Mouse (Mus musculus) cerebellum, adult 9-11 months (tissue): ENCODE results near the gene Cryz.
"Not testable (repeated sequence)": the region's sequence is repeated elsewhere in the genome, so short reads cannot be mapped to it uniquely, and the experiment has no call there.

Experiments used
- DNase-seq: peaks from one replicate; pipeline ENCODE4 v3.0.0; 2022

The Cryz gene

DNA sequence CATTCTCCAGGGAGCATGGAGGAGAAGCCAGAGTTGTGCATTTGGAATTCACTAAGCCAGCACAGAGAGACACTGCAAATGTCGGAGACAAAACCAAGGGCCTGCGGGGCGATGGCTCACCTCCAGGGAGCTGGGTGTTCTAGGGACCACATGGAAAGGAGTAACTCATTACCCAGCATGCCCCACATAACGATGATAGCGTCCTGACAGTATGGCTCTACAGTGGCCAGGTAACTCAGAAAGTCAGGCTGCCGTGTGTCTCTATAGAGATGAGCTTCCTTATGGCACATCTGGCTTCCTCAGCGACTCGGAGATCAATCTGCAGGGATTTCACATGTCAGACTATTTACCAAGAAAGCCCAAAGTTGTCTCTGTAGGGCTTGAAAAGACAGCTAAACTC, 18.3 kb downstream of the Cryz start:
- no peak for DNase-seq

DNA sequence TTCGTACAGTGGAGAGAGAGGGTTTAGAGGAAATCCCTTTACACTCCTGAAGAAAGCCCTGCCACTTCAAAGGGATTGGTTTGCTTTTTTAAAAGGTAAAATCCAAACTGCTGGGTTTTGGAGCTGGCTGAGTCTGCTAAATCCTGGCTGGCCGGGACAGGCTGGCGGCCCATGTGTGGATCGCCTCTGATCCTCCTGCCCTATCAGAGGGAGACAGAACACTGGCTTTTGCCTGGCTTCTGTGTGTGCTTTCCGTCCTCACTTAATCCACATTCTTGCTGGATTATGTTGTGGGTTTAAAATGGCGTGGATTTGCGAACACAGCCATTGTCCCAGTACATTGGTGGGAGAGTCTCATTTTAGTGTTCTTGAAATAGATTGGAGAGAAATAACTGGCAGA, 18.8 kb downstream of the Cryz start:
- no peak for DNase-seq

GRCm38 (mm10) chr3:154616106-154616505, 19.6 kb downstream of the Cryz start:
- no peak for DNase-seq

DNA sequence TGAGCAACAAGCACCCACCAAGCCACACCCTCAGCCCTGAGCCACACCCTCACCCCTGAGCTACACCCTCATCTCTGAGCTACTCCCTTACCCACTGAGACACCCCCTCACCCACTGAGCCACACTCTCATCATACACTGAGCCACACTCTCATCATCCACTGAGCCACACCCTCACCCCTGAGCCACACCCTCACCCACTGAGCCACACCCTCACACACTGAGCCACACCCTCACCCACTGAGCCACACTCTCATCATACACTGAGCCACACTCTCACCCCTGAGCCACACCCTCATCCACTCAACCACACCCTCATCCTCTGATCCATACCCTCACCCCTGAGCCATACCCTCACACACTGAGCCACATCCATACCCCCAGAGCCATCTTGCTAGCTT, 31.8 kb downstream of the Cryz start:
- no peak for DNase-seq

GRCm38 (mm10) chr3:154631281-154631680, 34.8 kb downstream of the Cryz start:
- not testable (repeated sequence) for DNase-seq

- DNase-seq: no peak
These were observed 36.6 kb downstream of the Cryz start for GRCm38 (mm10) chr3:154633091-154633490.

GRCm38 (mm10) chr3:154646638-154647442, 50.3 kb downstream of the Cryz start:
- DNase-seq: no peak

- DNase-seq: no peak
These were observed 50.9 kb downstream of the Cryz start for GRCm38 (mm10) chr3:154647443-154647780.

DNA sequence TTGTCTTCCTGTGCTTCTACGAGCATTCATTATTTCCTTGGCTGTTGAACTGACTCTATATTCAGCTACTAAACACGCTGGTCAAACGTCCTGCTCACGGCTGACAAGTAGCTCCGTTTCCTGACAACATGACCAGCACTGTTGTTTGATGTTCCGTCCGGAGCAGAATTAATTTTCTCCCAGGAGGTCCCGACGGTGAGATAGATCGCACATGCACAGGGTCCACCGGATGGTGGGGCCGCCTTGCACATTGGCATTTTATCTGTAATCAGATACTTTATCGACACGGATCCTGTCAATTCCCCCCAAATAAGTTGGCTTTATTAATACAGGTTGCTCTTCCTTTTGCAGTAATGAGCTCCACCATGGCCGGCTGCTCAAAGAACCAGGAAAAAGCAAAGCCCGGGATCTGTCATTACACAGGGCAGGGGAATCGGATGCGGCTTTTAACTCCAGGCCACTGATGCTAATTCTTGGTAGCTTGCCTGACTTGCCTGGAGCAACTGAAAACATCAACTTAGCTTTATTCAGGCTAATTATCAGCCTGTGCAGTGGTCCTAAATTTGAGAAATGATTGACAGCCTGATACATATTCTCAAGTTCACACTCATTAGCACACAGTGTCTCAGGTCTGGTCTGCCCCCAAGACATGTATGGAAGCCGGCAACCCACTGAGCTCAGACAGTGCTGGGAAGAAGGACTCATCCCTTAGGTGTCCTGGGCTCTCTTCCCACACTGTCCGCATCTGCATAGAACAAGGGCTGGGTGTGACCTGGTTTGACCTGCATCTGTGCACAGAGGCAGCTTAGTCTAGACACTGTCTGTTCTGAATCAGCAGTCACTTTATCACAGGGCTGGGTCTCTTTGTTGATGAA, 53.1 kb downstream of the Cryz start:
- DNase-seq: no peak

DNA sequence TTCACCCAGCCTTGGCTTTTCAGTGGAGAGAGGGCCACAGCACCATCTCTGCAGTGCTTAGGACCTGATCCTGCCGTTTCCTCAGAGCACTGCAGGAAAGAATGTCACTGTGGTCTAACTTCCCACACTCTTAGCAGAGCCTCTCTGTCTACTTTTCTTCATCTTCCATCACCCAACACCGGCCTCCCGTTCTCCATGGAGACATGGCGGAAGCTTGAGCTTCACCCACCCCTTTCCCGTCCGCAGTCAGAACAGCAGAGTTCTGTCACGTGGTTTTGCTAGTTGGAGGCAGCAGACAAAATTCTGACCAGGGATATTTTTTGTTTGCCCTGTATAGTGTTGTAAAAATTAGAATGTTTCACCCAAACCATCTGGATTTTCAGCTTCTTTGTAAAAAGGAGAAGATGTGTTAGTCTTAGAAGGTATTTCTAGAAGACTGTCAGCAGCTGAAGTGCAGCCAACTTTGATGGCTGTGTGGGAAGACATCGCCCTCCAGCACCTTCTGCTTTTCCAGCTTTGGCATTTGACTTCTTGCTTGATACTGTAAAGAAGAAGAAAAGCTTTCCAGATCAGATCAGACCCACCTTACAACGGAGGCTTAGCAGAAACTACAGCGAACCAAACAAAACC, 54.8 kb downstream of the Cryz start:
- DNase-seq: no peak

DNA sequence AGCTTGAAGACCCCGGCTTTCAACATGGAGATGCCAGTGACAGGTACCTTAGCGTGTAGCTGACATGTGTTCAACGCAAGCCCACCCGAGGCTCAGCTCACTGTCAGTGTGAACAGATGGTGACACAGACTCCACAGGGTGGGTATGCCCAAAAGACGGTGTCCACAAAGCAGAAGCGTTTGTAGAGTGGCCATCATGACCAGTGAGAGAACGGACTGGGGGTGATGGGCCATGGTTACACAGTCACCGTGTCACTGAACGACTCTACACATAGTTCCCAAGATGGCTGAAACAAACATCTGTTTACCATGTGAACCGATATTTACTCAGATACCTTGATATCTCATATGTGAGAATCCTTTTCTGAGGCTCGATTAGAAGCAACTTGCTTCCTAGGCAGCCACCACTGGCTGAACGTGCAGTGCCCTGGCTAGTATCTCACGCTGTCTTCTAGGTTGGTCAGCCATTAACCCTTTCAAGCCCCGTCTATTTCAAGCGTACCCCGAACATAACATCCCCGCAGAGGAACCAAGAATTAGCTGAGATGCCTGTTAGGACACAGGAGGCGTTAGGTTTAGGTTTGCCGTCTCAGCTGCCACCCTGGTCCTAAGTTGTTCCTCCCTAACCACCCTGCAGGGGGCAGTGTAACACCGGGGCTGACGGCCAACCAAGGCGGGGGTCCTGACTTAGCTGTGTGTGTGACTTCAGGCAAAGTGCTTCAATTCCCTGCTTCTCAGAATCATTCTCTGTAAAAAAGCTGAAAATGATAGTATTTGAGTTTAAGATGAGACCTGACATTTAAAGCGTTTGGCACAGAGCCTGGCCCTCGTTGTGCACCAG, 56.3 kb downstream of the Cryz start:
- DNase-seq: peak; percentile 52

DNA sequence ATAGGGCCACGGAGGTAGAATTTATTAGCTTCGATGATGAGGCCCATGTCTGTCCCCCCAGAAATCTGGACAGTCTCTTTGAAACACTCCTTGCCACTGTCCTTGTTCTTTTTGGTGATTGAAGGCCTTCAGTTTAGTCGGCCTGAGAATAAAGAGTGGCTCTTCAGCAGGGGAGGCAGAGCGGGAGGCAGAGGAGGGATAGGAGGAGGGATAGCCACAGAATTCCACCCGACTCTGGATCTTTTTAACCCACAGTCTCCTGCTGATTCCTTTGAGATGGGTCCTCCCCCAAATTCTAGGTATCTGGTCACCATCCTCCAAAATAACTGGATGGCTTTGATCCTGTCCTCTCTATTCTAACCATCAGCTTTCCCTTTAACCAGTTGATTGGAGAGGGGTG, 56.9 kb downstream of the Cryz start:
- no peak for DNase-seq

GRCm38 (mm10) chr3:154654284-154654683, 57.8 kb downstream of the Cryz start:
- DNase-seq: no peak

DNA sequence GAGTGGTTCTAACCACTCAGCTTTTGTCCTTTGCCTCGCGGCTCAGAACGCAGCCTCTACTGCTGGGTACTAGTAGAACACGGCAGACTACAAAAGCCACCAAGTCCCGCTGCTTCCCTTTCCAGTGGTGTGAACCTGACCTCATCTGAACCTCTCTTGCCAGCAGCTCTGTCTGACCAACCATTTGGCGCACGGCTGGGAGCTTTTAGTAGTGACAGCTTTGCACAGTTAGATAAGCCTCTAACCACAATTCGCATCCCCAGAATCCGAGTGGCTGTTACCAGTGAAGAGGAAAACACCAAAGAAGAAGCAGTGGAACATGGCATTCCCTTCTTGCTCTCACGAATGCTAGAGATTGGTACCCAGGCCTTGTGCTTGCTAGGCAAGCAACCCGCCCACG, 58.4 kb downstream of the Cryz start:
- no peak for DNase-seq

GRCm38 (mm10) chr3:154655711-154656110, 59.2 kb downstream of the Cryz start:
- DNase-seq: no peak

DNA sequence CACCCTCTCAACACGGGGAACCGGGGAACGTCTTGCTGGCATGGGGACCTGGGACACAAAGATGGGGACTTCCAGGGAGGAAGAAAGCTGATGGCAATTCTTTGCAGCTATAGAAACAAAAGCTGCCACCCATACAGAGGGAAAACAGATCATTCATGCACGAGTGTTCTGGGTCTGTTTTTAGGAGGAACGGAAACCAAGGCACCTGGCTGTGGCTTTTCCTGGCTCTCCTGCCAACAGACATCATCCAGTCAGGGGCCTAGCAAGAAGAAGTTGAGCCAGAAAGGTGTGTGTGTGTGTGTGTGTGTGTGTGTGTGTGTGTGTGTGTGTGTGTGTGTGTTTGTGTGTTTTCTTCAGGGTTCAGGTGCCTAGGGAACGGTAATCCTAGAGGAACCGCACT, 67.0 kb downstream of the Cryz start, which contains the start of gene Erich3:
Gene Erich3 (plus strand): TSS at position 315 of the 400 bp plus-strand sequence.
- DNase-seq: no peak

GRCm38 (mm10) chr3:154663976-154664581, 67.6 kb downstream of the Cryz start:
- peak; percentile 87 for DNase-seq

- DNase-seq: peak; percentile 28
These were observed 68.1 kb downstream of the Cryz start for GRCm38 (mm10) chr3:154664636-154665035.

- no peak for DNase-seq
These were observed 72.0 kb downstream of the Cryz start for GRCm38 (mm10) chr3:154668485-154668884.

- no peak for DNase-seq
These were observed 74.1 kb downstream of the Cryz start for GRCm38 (mm10) chr3:154670584-154670983.

DNA sequence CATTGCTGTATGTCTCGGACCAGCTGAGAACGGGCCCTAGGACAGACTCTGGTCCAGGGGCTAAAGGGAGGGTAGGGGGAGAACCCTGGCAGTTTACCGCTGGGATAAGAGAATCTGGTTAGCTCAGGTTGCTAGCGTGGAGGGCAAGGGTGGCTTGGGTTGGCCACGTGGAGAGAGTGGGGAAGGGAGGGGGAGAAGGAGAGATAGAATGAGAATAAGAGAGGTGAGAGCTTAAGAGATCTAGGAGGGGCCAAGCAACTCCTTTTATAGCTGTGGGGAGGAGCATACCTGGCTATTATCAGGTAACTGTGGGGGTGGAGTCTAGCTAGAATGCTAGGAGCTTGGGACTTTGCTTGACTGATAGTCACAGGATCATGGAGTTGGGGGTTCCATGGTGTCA, 74.5 kb downstream of the Cryz start:
- no peak for DNase-seq
